In genomic region chr8:91190816-91191340, GRCm38 (mm10) we compare ENCODE assay signal across 8 mouse cellular contexts. TPM values are rescaled to one million over a fixed set of nuclear protein-coding genes. Genes with fewer than 3 reads are reported as not detected.
DNase-seq lines count a peak whose midpoint lies in the region; ATAC-seq and TF ChIP-seq lines count a peak whose summit lies in the region.

No protein-coding gene starts in this region.

- H3K27ac ChIP-seq in hindbrain, embryonic 12.5 days: no peak overlapping the region
- H3K27ac ChIP-seq in left cerebral cortex, adult 2 months: no peak overlapping the region

- peak; percentile 98 for ATAC-seq in frontal cortex, adult (ENCODE audit: low TSS enrichment)
- ATAC-seq in hindbrain, embryonic 12.5 days (ENCODE audit: low FRiP score): no peak; the same call in 1 of the 2 replicates
- ATAC-seq in megakaryocyte-erythroid progenitor cell, adult 5-6 weeks (replicated peaks; ENCODE audit: low FRiP score, low TSS enrichment, poor library complexity, severe bottlenecking): peak; percentile 93

- no peak overlapping the region for H3K4me3 ChIP-seq in hindbrain, embryonic 12.5 days
- no peak overlapping the region for H3K4me3 ChIP-seq in left cerebral cortex, adult 2 months

- DNase-seq in Muller cell, postnatal 12 days (ENCODE audit: inconsistent ontology term): peak; percentile 80
- peak; percentile 25 for DNase-seq in c-Kit-positive CD71-positive TER-119-negative erythroid progenitor cells, embryonic 14.5 days (ENCODE audit: low read depth)
- peak; percentile 63 to 66 for DNase-seq in left cerebral cortex, adult 2 months (ENCODE audit: extremely low spot score in 1 of 2, low spot score in 2 of 2)
- DNase-seq in right cerebral cortex, postnatal 36 days (ENCODE audit: low spot score in 2 of 2): peak; percentile 23 to 32
- DNase-seq in c-Kit-positive CD71-positive TER-119-positive erythroid progenitor cells, embryonic 14.5 days (ENCODE audit: low spot score): no peak

- H3K9me3 ChIP-seq in hindbrain, embryonic 12.5 days (replicated peaks): no peaks in the 10 kb centered on the region

- WGBS in hindbrain, embryonic 12.5 days: 7% methylated on average over 17 of the region's 17 CpGs

- H3K4me1 ChIP-seq in hindbrain, embryonic 12.5 days: peaks cover 4% of the 10 kb centered on the region; the same call in 1 of the 2 replicates

- peaks cover 23% of the 10 kb centered on the region for H3K27me3 ChIP-seq in hindbrain, embryonic 12.5 days

- peak; percentile 83 for TF ChIP-seq CTCF in left cerebral cortex, adult 2 months (IDR thresholded peaks at IDR 0.05)

- peak overlapping the region; percentile 31 for H3K4me2 ChIP-seq in hindbrain, embryonic 12.5 days (replicated peaks)

- no peak overlapping the region for H3K9ac ChIP-seq in hindbrain, embryonic 12.5 days

- H3K36me3 ChIP-seq in hindbrain, embryonic 12.5 days: no peaks in the 10 kb centered on the region

- intact Hi-C loops in left cerebral cortex, adult 2 months (cut with DNase I): loop anchor here (10.0 kb wide), 2 partner anchors 294 to 1174 kb away; no protein-coding TSS in a partner anchor

RNA-seq across cellular contexts. Expression of gene Aktip, which starts 8.9 kb away (rescaled TPM):
- polyA plus RNA-seq in hindbrain, embryonic 12.5 days (2016; fragmentation: Nextera tagmentation; extraction: Ambion mirVana): 88.9 and 92.1 TPM in 2 replicates
- total RNA-seq in left cerebral cortex, adult 2 months (2021): 100 to 1,000 TPM; 120 to 121 TPM
- total RNA-seq in megakaryocyte-erythroid progenitor cell, adult 5-6 weeks (2014; fragmentation: Nextera tagmentation): 4.1 and 5.5 TPM in 2 replicates
- total RNA-seq in megakaryocyte-erythroid progenitor cell, adult 5-6 weeks (2017): 1.2 and 6.1 TPM in 2 replicates

Comparison
In these comparisons a context has a peak if more than half of its experiments do, and no peak if none do; other contexts are left out.
1. RNA of gene Aktip, which starts 8.9 kb away (total RNA-seq): 120 to 121 TPM in left cerebral cortex, adult 2 months; 1.2 to 6.1 TPM in megakaryocyte-erythroid progenitor cell, adult 5-6 weeks; every median in the first group is over 10 times any median in the second.